Mouse (Mus musculus) liver, embryonic 13.5 days (tissue): Measurements from ENCODE around the gene Ccdc141. TPM values are rescaled to one million over a fixed set of nuclear protein-coding genes. Genes with fewer than 3 reads are reported as not detected.

ENCODE experiments used
- ATAC-seq: fragments of 200-750 bp; cut with Nextera tagmentation; 2 replicates; pipeline ENCODE4 v1.8.0; 2017; ENCODE audit warnings: low read depth, mild to moderate bottlenecking, moderate number of reproducible peaks, moderate library complexity
- DNase-seq: peaks from one replicate; pipeline ENCODE4 v3.0.0; 2022
- H3K27ac ChIP-seq: fragments of 300-500 bp; sonication (generic); 2 replicates; pipeline ENCODE4 v1.5.1; 2015; ENCODE audit warnings: moderate library complexity, mild to moderate bottlenecking, inconsistent platforms
- H3K27me3 ChIP-seq: fragments of 300-500 bp; sonication (generic); 2 replicates; pipeline ENCODE4 v1.6.1; 2015; ENCODE audit warnings: mild to moderate bottlenecking, inconsistent platforms
- H3K36me3 ChIP-seq: fragments of 300-500 bp; sonication (generic); 2 replicates; pipeline ENCODE4 v1.6.1; 2015; ENCODE audit warnings: mild to moderate bottlenecking, inconsistent platforms
- H3K4me1 ChIP-seq: fragments of 300-500 bp; sonication (generic); replicated peaks from 2 replicates; pipeline ENCODE4 v1.6.1; 2015; ENCODE audit warnings: inconsistent platforms
- H3K4me2 ChIP-seq: fragments of 300-500 bp; sonication (generic); 2 replicates; pipeline ENCODE4 v1.6.1; 2015; ENCODE audit warnings: inconsistent platforms, mild to moderate bottlenecking, moderate library complexity
- H3K4me3 ChIP-seq: fragments of 300-500 bp; sonication (generic); replicated peaks from 2 replicates; pipeline ENCODE4 v1.5.1; 2015; ENCODE audit warnings: mild to moderate bottlenecking, inconsistent platforms
- H3K9ac ChIP-seq: fragments of 300-500 bp; sonication (generic); 2 replicates; pipeline ENCODE4 v1.6.1; 2015; ENCODE audit warnings: mild to moderate bottlenecking, inconsistent platforms
- H3K9me3 ChIP-seq: fragments of 300-500 bp; sonication (generic); replicated peaks from 2 replicates; pipeline ENCODE4 v1.6.1; 2016; ENCODE audit warnings: inconsistent platforms
- WGBS: fragments of 180-500 bp; shearing (Covaris S2); methylation state at CpG from one replicate; pipeline ENCODE4 v1.1.7; 2015; ENCODE audit not compliant: insufficient replicate concordance; 5-methylcytosine and 5-hydroxymethylcytosine counted together
- polyA plus RNA-seq: library from polyadenylated mRNA; unstranded; fragments of >200 nt; fragmentation: Nextera tagmentation; extraction: Ambion mirVana; gene quantifications from 2 replicates; pipeline ENCODE4 v1.2.1, GENCODE M21; 2015

Ccdc141 gene
- polyA plus RNA-seq, 1 experiment from 2014 or later, result 1.0 TPM

DNA sequence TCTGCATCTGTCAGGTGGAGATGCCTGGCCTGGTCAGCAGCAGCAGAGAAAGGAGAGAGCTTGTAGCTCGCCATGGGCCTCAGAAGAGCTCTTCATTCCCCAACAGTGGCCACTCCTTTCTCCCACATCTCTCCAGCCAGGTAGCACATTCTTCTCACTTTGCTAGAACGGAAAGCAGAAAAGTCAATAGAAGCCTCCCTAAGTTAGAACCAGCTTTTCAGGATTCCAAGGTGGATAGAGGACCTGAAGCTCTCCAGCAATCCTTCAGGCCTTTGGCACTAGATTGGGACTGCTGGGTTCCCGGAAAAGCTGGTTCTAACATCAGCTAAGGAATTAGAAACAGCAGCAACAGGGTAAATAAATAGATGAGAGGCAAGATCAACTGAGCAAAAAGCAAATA, 8.3 kb downstream of the Ccdc141 start:
- Histone ChIP-seq H3K9me3 (no peaks in the 10 kb centered on the region), H3K4me3 (no peak overlapping the region), H3K36me3 (no peaks in the 10 kb centered on the region), H3K27ac (no peak overlapping the region), H3K27me3 (no peaks in the 10 kb centered on the region), H3K4me2 (no peak overlapping the region), H3K4me1 (no peaks in the 10 kb centered on the region), H3K9ac (no peak overlapping the region)
- 54% methylated on average over 3 of the region's 3 CpGs for WGBS
- DNase-seq (no peak), ATAC-seq (no peak)

DNA sequence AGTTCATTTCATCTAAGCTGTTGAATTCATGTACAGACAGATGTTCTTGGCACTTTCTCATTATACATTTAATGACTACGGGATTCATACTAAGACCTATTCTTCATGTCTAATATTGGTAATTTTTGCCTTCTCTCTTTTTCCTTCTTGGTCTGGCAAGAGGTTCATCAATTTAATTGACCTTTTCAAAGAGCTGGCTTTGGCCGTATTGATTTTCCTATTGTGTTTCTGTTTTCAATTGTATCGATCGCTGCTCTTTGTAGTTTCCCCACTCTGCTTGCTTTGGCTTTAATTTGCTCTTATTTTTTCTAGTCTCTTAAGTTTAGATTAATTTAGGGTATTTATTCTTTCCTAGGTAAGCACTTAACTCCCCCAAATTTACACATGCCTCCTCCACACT, 12.9 kb downstream of the Ccdc141 start:
- no peak overlapping the region for H3K9ac ChIP-seq
- ATAC-seq, result no peak
- DNase-seq, result no peak
- H3K27ac ChIP-seq, result no peak overlapping the region
- peaks cover 9% of the 10 kb centered on the region for H3K4me1 ChIP-seq
- H3K4me3 ChIP-seq, result no peak overlapping the region
- H3K4me2 ChIP-seq, result no peak overlapping the region
- H3K9me3 ChIP-seq, result no peaks in the 10 kb centered on the region
- H3K27me3 ChIP-seq, result no peaks in the 10 kb centered on the region
- 82% methylated on average over 4 of the region's 4 CpGs for WGBS
- no peaks in the 10 kb centered on the region for H3K36me3 ChIP-seq

GRCm38 (mm10) chr2:77154080-77154479, 16.4 kb downstream of the Ccdc141 start:
- Histone ChIP-seq H3K36me3 (no peaks in the 10 kb centered on the region), H3K4me3 (no peak overlapping the region), H3K4me1 (peaks cover 9% of the 10 kb centered on the region), H3K27me3 (no peaks in the 10 kb centered on the region), H3K4me2 (no peak overlapping the region), H3K9me3 (no peaks in the 10 kb centered on the region), H3K27ac (no peak overlapping the region), H3K9ac (no peak overlapping the region)
- 2% methylated on average over 4 of the region's 4 CpGs for WGBS
- ATAC-seq, result peak; percentile 92
- DNase-seq, result no peak

DNA sequence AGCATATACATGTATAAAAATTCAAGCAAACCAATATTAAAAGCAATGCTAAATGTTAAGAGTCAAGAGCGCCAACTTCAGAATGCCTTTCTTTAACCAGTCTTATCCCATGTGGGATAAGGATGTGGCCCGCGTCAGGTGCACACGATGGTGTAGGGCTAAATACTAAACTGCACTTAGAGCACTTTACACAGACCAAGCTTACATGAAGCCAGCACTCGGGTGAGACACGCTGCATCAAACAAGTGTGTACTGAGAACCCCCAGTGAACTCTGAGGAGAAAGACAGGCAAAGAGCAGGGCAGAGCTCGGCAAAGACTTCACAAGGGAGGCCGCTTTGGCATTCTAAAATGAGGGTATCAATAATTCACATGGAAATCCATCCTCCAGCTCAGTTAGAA, 19.2 kb downstream of the Ccdc141 start:
- Histone ChIP-seq H3K4me2 (no peak overlapping the region), H3K4me1 (peaks cover 9% of the 10 kb centered on the region), H3K9me3 (no peaks in the 10 kb centered on the region), H3K4me3 (no peak overlapping the region), H3K27ac (no peak overlapping the region), H3K36me3 (no peaks in the 10 kb centered on the region), H3K9ac (no peak overlapping the region), H3K27me3 (no peaks in the 10 kb centered on the region)
- DNase-seq, result no peak
- no peak for ATAC-seq
- 79% methylated on average over 8 of the region's 8 CpGs for WGBS

GRCm38 (mm10) chr2:77149576-77149975, 20.9 kb downstream of the Ccdc141 start:
- no peak for ATAC-seq
- H3K27ac ChIP-seq, result no peak overlapping the region
- peaks cover 7% of the 10 kb centered on the region for H3K4me1 ChIP-seq
- DNase-seq, result no peak
- H3K4me3 ChIP-seq, result no peak overlapping the region
- 72% methylated on average over 2 of the region's 2 CpGs for WGBS
- H3K9ac ChIP-seq, result no peak overlapping the region
- no peak overlapping the region for H3K4me2 ChIP-seq
- no peaks in the 10 kb centered on the region for H3K36me3 ChIP-seq
- H3K9me3 ChIP-seq, result no peaks in the 10 kb centered on the region
- no peaks in the 10 kb centered on the region for H3K27me3 ChIP-seq

DNA sequence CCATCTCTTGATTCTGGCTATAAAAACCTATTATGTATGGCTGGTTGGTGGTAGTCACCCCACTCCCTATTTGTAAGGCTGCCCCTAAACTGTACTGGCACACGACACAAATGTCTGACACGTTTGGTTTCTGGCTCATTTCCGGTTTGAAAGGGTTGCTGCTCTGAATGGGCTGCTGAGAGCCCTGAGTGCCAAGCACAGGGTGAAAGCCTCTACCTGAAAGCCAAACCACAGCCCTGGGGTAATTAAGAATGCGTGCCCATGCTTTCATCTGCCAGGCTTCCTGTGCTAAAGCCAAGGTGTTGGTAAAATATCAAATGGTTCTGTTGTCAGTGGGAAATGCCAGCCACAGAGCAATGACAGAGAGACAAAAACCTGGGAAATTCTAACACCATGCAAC, 22.2 kb downstream of the Ccdc141 start:
- Histone ChIP-seq H3K4me1 (0 out of 2 replicates have a peak, but pooled peaks cover 2% of the 10 kb centered on the region), H3K27me3 (no peaks in the 10 kb centered on the region), H3K9me3 (no peaks in the 10 kb centered on the region), H3K4me3 (no peak overlapping the region), H3K9ac (no peak overlapping the region), H3K36me3 (no peaks in the 10 kb centered on the region), H3K4me2 (no peak overlapping the region), H3K27ac (no peak overlapping the region)
- ATAC-seq, result no peak
- 52% methylated on average over 4 of the region's 4 CpGs for WGBS
- no peak for DNase-seq

DNA sequence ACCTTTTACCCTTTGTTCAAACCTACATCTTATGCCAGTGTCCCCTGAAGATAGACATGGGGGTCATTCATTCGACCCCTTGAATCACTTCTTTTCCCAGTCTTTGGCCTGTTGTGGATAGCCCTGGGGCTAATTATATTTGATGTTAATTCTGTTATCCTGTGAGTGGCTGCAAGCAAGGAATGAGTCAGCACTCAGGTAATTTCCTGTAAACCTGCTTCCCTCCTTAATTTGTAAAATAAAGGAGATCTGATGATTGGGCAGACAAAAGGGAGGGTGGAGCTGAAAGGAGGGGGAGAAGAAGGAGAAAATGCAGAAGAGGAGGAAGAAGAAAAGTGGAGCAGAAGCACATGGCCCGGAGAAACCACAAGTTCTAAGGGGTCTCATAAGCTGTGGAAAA, 23.5 kb downstream of the Ccdc141 start:
- no peaks in the 10 kb centered on the region for H3K27me3 ChIP-seq
- DNase-seq, result no peak
- ATAC-seq, result no peak
- H3K4me1 ChIP-seq, result 0 out of 2 replicates have a peak, but pooled peaks cover 2% of the 10 kb centered on the region
- no peak overlapping the region for H3K4me3 ChIP-seq
- no peaks in the 10 kb centered on the region for H3K36me3 ChIP-seq
- 41% methylated on average over 2 of the region's 2 CpGs for WGBS
- H3K4me2 ChIP-seq, result no peak overlapping the region
- H3K9ac ChIP-seq, result no peak overlapping the region
- no peaks in the 10 kb centered on the region for H3K9me3 ChIP-seq
- no peak overlapping the region for H3K27ac ChIP-seq

DNA sequence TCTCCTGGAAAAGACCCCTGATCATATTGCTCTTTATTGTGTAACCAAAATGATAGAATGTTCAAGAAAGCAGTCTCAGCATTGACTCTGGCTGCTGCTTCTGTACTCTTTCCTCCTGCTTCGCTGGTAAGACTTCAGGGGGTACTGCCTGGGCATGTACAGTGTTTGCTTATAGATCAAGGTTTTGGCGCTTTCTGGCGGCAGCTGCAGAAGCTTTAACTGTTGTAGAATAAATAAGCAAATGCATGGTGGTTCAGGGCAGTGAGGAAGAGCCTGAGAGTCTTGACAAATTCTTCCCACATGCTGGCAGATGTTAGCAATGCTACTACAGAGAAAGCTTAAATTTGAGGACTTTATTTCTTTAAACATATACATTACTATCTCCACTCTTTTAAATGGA, 24.1 kb downstream of the Ccdc141 start:
- 0 out of 2 replicates have a peak, but pooled peaks cover 2% of the 10 kb centered on the region for H3K4me1 ChIP-seq
- WGBS, result 51% methylated on average over 3 of the region's 3 CpGs
- H3K9ac ChIP-seq, result no peak overlapping the region
- no peaks in the 10 kb centered on the region for H3K36me3 ChIP-seq
- no peak overlapping the region for H3K27ac ChIP-seq
- no peaks in the 10 kb centered on the region for H3K9me3 ChIP-seq
- DNase-seq (no peak), ATAC-seq (no peak)
- no peaks in the 10 kb centered on the region for H3K27me3 ChIP-seq
- no peak overlapping the region for H3K4me3 ChIP-seq
- no peak overlapping the region for H3K4me2 ChIP-seq

GRCm38 (mm10) chr2:77143536-77143935, 26.9 kb downstream of the Ccdc141 start:
- DNase-seq (no peak), ATAC-seq (no peak)
- Histone ChIP-seq H3K4me2 (no peak overlapping the region), H3K4me1 (0 out of 2 replicates have a peak, but pooled peaks cover 2% of the 10 kb centered on the region), H3K9ac (no peak overlapping the region), H3K27me3 (no peaks in the 10 kb centered on the region), H3K9me3 (no peaks in the 10 kb centered on the region), H3K27ac (no peak overlapping the region), H3K4me3 (no peak overlapping the region), H3K36me3 (no peaks in the 10 kb centered on the region)
- WGBS, result 79% methylated on average over 6 of the region's 6 CpGs

DNA sequence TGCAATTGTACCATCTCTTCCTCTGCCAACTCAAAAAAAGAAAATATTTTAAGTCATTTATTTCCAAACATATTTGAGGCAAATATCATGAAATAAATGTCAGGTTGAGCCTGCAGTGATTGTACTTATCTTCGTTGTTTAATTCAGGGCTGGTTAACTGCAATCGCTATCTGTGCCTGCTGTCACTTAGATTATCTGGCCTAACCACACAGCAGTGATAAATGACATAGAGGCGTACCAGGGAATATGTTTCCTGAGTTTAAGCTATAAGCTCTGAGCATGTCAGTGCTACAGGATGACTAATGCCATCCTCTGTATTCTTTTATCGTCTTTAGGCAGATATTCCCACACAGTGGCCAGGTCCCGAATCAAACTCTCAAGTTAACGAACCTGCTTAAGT, 31.6 kb downstream of the Ccdc141 start:
- ATAC-seq, result no peak
- H3K27me3 ChIP-seq, result no peaks in the 10 kb centered on the region
- no peak overlapping the region for H3K4me2 ChIP-seq
- no peaks in the 10 kb centered on the region for H3K36me3 ChIP-seq
- DNase-seq, result no peak
- no peaks in the 10 kb centered on the region for H3K9me3 ChIP-seq
- 43% methylated on average over 6 of the region's 6 CpGs for WGBS
- H3K4me1 ChIP-seq, result no peaks in the 10 kb centered on the region
- H3K27ac ChIP-seq, result no peak overlapping the region
- no peak overlapping the region for H3K9ac ChIP-seq
- no peak overlapping the region for H3K4me3 ChIP-seq

- no peaks in the 10 kb centered on the region for H3K36me3 ChIP-seq
- H3K4me2 ChIP-seq, result no peak overlapping the region
- no peak overlapping the region for H3K4me3 ChIP-seq
- no peaks in the 10 kb centered on the region for H3K9me3 ChIP-seq
- ATAC-seq, result no peak
- no peaks in the 10 kb centered on the region for H3K27me3 ChIP-seq
- no peak overlapping the region for H3K27ac ChIP-seq
- DNase-seq, result no peak
- no peaks in the 10 kb centered on the region for H3K4me1 ChIP-seq
- H3K9ac ChIP-seq, result no peak overlapping the region
- 29% methylated on average over 1 of the region's 1 CpGs for WGBS
These were observed 35.5 kb downstream of the Ccdc141 start for GRCm38 (mm10) chr2:77134906-77135305.

DNA sequence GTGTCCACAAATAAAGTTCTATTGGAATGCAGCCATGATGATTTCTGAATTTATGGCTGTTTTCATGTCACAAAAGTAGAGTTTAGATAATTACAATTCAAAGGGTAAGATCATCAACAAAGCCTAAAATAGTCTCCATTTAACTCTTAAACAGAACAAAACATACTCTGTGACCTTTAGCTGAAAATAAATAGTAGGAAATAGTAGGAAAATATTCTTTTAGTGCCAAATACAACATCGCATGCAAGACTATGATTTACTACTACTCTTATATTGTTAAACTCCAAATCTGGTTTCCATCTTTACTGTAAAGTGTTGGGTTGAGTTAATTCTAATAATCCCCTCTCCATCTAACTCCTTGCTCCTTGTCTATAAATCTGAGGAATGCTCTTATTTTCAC, 37.0 kb downstream of the Ccdc141 start:
- no peaks in the 10 kb centered on the region for H3K27me3 ChIP-seq
- H3K36me3 ChIP-seq, result no peaks in the 10 kb centered on the region
- 68% methylated on average over 1 of the region's 1 CpGs for WGBS
- H3K27ac ChIP-seq, result no peak overlapping the region
- H3K4me1 ChIP-seq, result no peaks in the 10 kb centered on the region
- ATAC-seq (no peak), DNase-seq (no peak)
- H3K4me3 ChIP-seq, result no peak overlapping the region
- H3K9ac ChIP-seq, result no peak overlapping the region
- no peaks in the 10 kb centered on the region for H3K9me3 ChIP-seq
- H3K4me2 ChIP-seq, result no peak overlapping the region
